Mouse (Mus musculus) hindbrain, embryonic 15.5 days (tissue): ENCODE results near the gene Rab13. TPM values are rescaled to one million over a fixed set of nuclear protein-coding genes. Genes with fewer than 3 reads are reported as not detected.
A peak's percentile ranks its signal among the peaks of the same experiment; 100 is the strongest.
"Not testable (repeated sequence)": the region's sequence is repeated elsewhere in the genome, so short reads cannot be mapped to it uniquely, and the experiment has no call there.

Experiments used
- ATAC-seq: fragments of 200-750 bp; cut with Nextera tagmentation; 2 replicates; pipeline ENCODE4 v1.8.0; 2017; ENCODE audit warnings: low read depth, moderate number of reproducible peaks, moderate TSS enrichment; ENCODE audit not compliant: low FRiP score
- H3K27ac ChIP-seq: fragments of 300-500 bp; sonication (generic); replicated peaks from 2 replicates; pipeline ENCODE4 v1.5.1; 2015; ENCODE audit warnings: mild to moderate bottlenecking, inconsistent platforms
- H3K27me3 ChIP-seq: fragments of 300-500 bp; sonication (generic); 2 replicates; pipeline ENCODE4 v1.6.1; 2015; ENCODE audit warnings: control low read depth, inconsistent platforms
- H3K36me3 ChIP-seq: fragments of 300-500 bp; sonication (generic); 2 replicates; pipeline ENCODE4 v1.6.1; 2015; ENCODE audit warnings: control low read depth, inconsistent platforms
- H3K4me1 ChIP-seq: fragments of 300-500 bp; sonication (generic); replicated peaks from 2 replicates; pipeline ENCODE4 v1.6.1; 2015; ENCODE audit warnings: control low read depth, inconsistent platforms
- H3K4me2 ChIP-seq: fragments of 300-500 bp; sonication (generic); 2 replicates; pipeline ENCODE4 v1.6.1; 2015; ENCODE audit warnings: moderate library complexity, mild to moderate bottlenecking, inconsistent platforms
- H3K4me3 ChIP-seq: fragments of 300-500 bp; sonication (generic); 2 replicates; pipeline ENCODE4 v1.5.1; 2015; ENCODE audit warnings: mild to moderate bottlenecking, inconsistent platforms
- H3K9ac ChIP-seq: fragments of 300-500 bp; sonication (generic); 2 replicates; pipeline ENCODE4 v1.6.1; 2015; ENCODE audit warnings: inconsistent platforms
- H3K9me3 ChIP-seq: fragments of 300-500 bp; sonication (generic); 2 replicates; pipeline ENCODE4 v1.6.1; 2016; ENCODE audit warnings: control low read depth, inconsistent platforms
- WGBS: fragments of 180-500 bp; shearing (Covaris S2); methylation state at CpG from one replicate; pipeline ENCODE4 v1.1.7; 2015; 5-methylcytosine and 5-hydroxymethylcytosine counted together
- polyA plus RNA-seq: library from polyadenylated mRNA; unstranded; fragments of >200 nt; fragmentation: Nextera tagmentation; extraction: Ambion mirVana; gene quantifications from 2 replicates; pipeline ENCODE4 v1.2.1, GENCODE M21; 2015

Gene Rab13
- polyA plus RNA-seq, 1 experiment from 2014 or later: 27.2 TPM

DNA sequence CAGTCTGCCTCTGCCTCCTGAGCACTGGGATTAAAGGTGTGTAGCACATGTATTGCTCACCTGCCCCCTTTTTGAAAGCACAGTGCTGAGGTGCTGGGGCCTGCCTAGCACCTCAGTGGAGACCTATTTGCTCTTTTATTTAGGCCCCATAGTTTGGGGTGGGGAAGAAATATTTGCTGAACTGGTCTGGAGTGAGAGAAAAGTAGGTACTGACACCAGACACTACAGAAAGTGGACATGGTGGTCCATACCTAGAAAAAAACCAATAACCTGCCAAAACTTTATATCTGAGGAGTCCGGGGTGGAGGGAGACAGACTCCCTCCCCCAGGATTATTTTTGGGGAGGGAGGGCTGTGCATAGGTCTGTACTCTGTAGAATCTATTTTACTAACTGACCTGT, 39.7 kb downstream of the Rab13 start:
- H3K9me3 ChIP-seq, H3K9ac ChIP-seq, H3K27me3 ChIP-seq, H3K27ac ChIP-seq: not testable (repeated sequence)
- ATAC-seq: peak; percentile 2; the same call in 1 of the 2 replicates
- H3K4me1 ChIP-seq: peaks cover 36% of the 10 kb centered on the region
- H3K36me3 ChIP-seq: peaks cover 25% of the 10 kb centered on the region
- H3K4me3 ChIP-seq: peak overlapping the region; percentile 85; the same call in 1 of the 2 replicates
- peak overlapping the region; percentile 89 for H3K4me2 ChIP-seq
- 79% methylated on average over 1 of the region's 1 CpGs for WGBS

- no peaks in the 10 kb centered on the region for H3K27me3 ChIP-seq
- H3K4me3 ChIP-seq: peak within 1 kb of the TSS; percentile 85
- H3K9me3 ChIP-seq: no peaks in the 10 kb centered on the region
- ATAC-seq: peak; percentile 97
- H3K36me3 ChIP-seq: peaks cover 31% of the 10 kb centered on the region
- peak within 1 kb of the TSS; percentile 88 for H3K27ac ChIP-seq
- WGBS: under 1% methylated on average over 39 of the region's 40 CpGs
- peak within 1 kb of the TSS; percentile 89 for H3K4me2 ChIP-seq
- H3K9ac ChIP-seq: peak within 1 kb of the TSS; percentile 87
- peaks cover 31% of the 10 kb centered on the region for H3K4me1 ChIP-seq
Measured at GRCm38 (mm10) chr3:90253653-90254418, 40.3 kb downstream of the Rab13 start, which contains the start of gene Crtc2. Gene Crtc2 (plus strand): TSS chr3:90254163.

DNA sequence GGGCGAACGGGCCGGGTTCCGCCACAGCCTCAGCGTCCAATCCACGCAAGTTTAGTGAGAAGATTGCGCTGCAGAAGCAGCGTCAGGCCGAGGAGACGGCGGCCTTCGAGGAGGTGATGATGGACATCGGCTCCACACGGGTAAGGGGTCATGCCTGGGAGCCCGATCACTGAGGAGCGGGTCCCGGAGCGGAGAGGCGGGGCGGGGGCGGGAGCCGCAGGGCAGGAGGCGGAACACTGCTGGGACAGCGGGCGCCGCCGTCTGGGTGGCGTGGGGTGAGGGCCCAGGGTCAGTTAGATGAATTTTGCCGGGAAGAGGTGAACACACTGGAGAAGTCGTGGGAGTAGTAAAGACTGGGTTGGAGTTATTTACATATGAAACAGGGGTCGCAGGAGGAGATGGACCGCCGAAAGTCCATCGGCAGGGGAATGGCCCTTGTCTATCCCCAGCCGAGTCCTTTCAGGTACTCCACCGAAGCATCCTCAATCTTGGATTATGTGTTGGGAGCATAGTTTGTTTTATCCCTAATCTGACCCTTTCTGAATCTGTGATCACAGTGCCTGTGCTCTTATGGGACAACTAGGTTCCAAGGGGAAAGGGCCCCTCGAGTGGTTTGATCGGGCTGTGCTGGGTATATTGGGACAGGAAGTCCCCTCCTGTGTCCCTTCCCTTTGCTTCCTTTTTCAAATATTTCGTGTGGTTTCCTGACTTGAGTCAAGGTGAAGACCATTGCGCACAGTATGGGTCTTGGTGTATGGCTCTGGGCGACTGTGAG, 41.1 kb downstream of the Rab13 start:
- no peaks in the 10 kb centered on the region for H3K9me3 ChIP-seq
- peaks cover 39% of the 10 kb centered on the region for H3K36me3 ChIP-seq
- H3K4me2 ChIP-seq: peak overlapping the region; percentile 89
- peak overlapping the region; percentile 85 for H3K4me3 ChIP-seq
- no peaks in the 10 kb centered on the region for H3K27me3 ChIP-seq
- H3K9ac ChIP-seq: peak overlapping the region; percentile 87
- peak; percentile 59; the same call in 1 of the 2 replicates for ATAC-seq
- peak overlapping the region; percentile 88 for H3K27ac ChIP-seq
- under 1% methylated on average over 41 of the region's 41 CpGs for WGBS
- H3K4me1 ChIP-seq: peaks cover 25% of the 10 kb centered on the region

DNA sequence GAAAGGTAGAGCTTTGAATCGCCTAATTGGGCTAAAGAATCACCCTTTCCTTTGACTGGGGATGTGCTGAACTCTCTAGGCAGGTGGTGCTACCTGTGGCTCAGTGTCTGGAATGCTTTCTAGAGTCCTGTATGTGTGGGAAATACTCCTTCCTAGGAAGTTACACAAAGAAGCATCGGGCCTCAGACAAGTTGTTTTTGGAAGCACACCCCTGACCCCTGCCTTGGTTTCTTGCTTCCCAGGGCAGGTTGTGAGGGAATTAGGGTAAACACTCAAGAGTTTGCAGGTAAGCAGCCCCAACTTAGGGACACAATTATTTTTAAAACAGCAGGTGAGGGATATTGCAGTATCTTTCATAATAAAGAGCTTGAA, 41.7 kb downstream of the Rab13 start:
- H3K4me2 ChIP-seq: peak overlapping the region; percentile 89
- H3K9me3 ChIP-seq: no peaks in the 10 kb centered on the region
- peak overlapping the region; percentile 87 for H3K9ac ChIP-seq
- ATAC-seq: no peak
- 0 out of 2 replicates have a peak overlapping the region, but pooled peaks have one; percentile 88 for H3K27ac ChIP-seq
- no peaks in the 10 kb centered on the region for H3K27me3 ChIP-seq
- peaks cover 24% of the 10 kb centered on the region for H3K4me1 ChIP-seq
- H3K4me3 ChIP-seq: peak overlapping the region; percentile 85
- WGBS: 20% methylated on average over 2 of the region's 2 CpGs
- peaks cover 44% of the 10 kb centered on the region for H3K36me3 ChIP-seq

DNA sequence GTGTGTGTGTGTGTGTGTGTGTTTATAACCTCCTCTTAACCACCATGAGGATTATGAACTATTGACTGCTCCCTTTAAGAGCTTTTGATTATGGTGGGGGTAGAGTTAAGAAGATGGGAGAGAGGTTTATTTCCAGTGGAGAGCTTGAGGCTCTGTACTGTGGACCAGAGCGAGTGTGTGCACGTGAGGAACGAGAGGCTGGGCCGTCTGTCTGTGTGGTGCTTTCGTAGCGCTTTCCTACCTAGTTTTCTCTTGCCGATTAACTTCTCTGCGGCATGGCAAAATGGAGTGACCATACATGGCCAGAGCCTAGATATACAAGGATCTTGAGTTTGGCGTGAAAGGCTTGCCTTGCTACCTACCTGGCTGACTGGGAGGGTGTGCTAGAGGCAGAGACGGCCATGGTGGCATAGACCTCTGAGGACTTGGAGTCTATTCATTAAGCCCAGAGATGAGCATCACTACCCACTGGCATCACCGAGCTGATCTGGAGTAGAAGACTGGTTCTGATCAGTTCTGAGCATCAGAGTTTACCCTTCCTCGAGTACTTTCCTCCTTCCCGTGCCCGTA, 42.4 kb downstream of the Rab13 start:
- H3K36me3 ChIP-seq: peaks cover 47% of the 10 kb centered on the region
- peak overlapping the region; percentile 89; the same call in 1 of the 2 replicates for H3K4me2 ChIP-seq
- H3K4me3 ChIP-seq: no peak overlapping the region; the same call in 1 of the 2 replicates
- peaks cover 24% of the 10 kb centered on the region for H3K4me1 ChIP-seq
- no peaks in the 10 kb centered on the region for H3K27me3 ChIP-seq
- 93% methylated on average over 14 of the region's 14 CpGs for WGBS
- peak overlapping the region; percentile 87; the same call in 1 of the 2 replicates for H3K9ac ChIP-seq
- H3K27ac ChIP-seq: no peak overlapping the region
- no peak for ATAC-seq
- no peaks in the 10 kb centered on the region for H3K9me3 ChIP-seq

- H3K27ac ChIP-seq: no peak overlapping the region
- ATAC-seq: no peak
Measured at GRCm38 (mm10) chr3:90256731-90257530, 43.4 kb downstream of the Rab13 start.

DNA sequence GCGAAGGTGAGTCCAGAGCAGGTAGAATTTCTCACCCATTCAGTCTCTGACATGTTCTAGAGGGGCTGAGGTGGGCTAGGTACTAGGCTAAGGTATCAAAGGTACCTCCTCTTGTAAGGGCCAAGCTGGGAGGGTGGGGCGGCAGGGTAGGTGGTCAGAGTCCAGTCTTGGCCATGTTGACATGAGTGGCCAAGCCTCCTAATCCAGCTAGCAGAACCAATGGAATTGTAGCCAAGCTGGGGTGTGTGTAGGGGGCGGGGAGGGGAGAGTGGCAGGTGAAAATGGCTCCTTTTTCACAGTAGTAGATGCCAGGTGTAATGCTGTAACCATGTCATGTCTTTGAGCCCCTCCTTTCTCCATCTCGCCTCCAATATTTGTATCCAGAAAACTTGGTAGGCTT, 45.0 kb downstream of the Rab13 start:
- no peak for ATAC-seq
- Histone ChIP-seq H3K9ac (no peak overlapping the region), H3K4me1 (peaks cover 21% of the 10 kb centered on the region), H3K9me3 (no peaks in the 10 kb centered on the region), H3K36me3 (peaks cover 66% of the 10 kb centered on the region), H3K4me3 (no peak overlapping the region), H3K27ac (no peak overlapping the region), H3K27me3 (no peaks in the 10 kb centered on the region), H3K4me2 (no peak overlapping the region)
- 96% methylated on average over 4 of the region's 4 CpGs for WGBS

More at GRCm38 (mm10) chr3:90256731-90257530, 43.4 kb downstream of the Rab13 start:
- Histone ChIP-seq H3K9ac (no peak overlapping the region), H3K27me3 (no peaks in the 10 kb centered on the region), H3K4me1 (peaks cover 24% of the 10 kb centered on the region), H3K36me3 (peaks cover 50% of the 10 kb centered on the region), H3K9me3 (no peaks in the 10 kb centered on the region), H3K4me2 (no peak overlapping the region), H3K4me3 (no peak overlapping the region)
- 89% methylated on average over 19 of the region's 19 CpGs for WGBS

GRCm38 (mm10) chr3:90263121-90263771, 49.8 kb downstream of the Rab13 start:
- no peak overlapping the region for H3K27ac ChIP-seq
- no peak overlapping the region for H3K4me2 ChIP-seq
- no peak for ATAC-seq
- no peaks in the 10 kb centered on the region for H3K9me3 ChIP-seq
- no peak overlapping the region for H3K4me3 ChIP-seq
- no peaks in the 10 kb centered on the region for H3K27me3 ChIP-seq
- H3K9ac ChIP-seq: no peak overlapping the region
- peaks cover 53% of the 10 kb centered on the region for H3K36me3 ChIP-seq
- 98% methylated on average over 5 of the region's 5 CpGs for WGBS
- peaks cover 15% of the 10 kb centered on the region for H3K4me1 ChIP-seq

GRCm38 (mm10) chr3:90264687-90265033, 51.2 kb downstream of the Rab13 start:
- Histone ChIP-seq H3K36me3 (peaks cover 40% of the 10 kb centered on the region), H3K27me3 (no peaks in the 10 kb centered on the region), H3K9me3 (no peaks in the 10 kb centered on the region), H3K4me3 (peak overlapping the region; percentile 90), H3K4me1 (peaks cover 15% of the 10 kb centered on the region), H3K9ac (peak overlapping the region; percentile 90), H3K27ac (peak overlapping the region; percentile 98), H3K4me2 (peak overlapping the region; percentile 90)
- WGBS: 33% methylated on average over 10 of the region's 10 CpGs
- ATAC-seq: no peak

GRCm38 (mm10) chr3:90265034-90265931, 51.8 kb downstream of the Rab13 start, which contains the start of gene Dennd4b:
Gene Dennd4b (plus strand): TSS chr3:90265185.
- WGBS: under 1% methylated on average over 68 of the region's 87 CpGs

More at GRCm38 (mm10) chr3:90265034-90265931, 51.8 kb downstream of the Rab13 start, which contains the start of gene Dennd4b:
- H3K9ac ChIP-seq: peak within 1 kb of the TSS; percentile 90
- peak; percentile 85 for ATAC-seq
- H3K4me2 ChIP-seq: peak within 1 kb of the TSS; percentile 90
- peaks cover 33% of the 10 kb centered on the region for H3K36me3 ChIP-seq
- H3K9me3 ChIP-seq: no peaks in the 10 kb centered on the region
- H3K4me1 ChIP-seq: peaks cover 15% of the 10 kb centered on the region
- no peaks in the 10 kb centered on the region for H3K27me3 ChIP-seq
- peak within 1 kb of the TSS; percentile 98 for H3K27ac ChIP-seq
- peak within 1 kb of the TSS; percentile 90 for H3K4me3 ChIP-seq
